Mouse (Mus musculus): ENCODE measurements around the gene Nphp3. TPM values are rescaled to one million over a fixed set of nuclear protein-coding genes. Genes with fewer than 3 reads are reported as not detected.

Nphp3 gene
- total and polyA plus RNA-seq, 3 experiments = 0.05 TPM; not detected in 2

- no peaks in the 10 kb centered on the region for H3K9me3 ChIP-seq (replicated peaks)
- TF ChIP-seq GATA1 (IDR thresholded peaks at IDR 0.05; ENCODE audit: borderline replicate concordance, low read length) (no peak), POLR2AphosphoS5 (IDR thresholded peaks at IDR 0.05; ENCODE audit: insufficient replicate concordance, low read depth, low read length) (no peak), GATA2 (IDR thresholded peaks at IDR 0.05; ENCODE audit: borderline replicate concordance, low read depth, low read length) (no peak), TAL1 (conservative IDR thresholded peaks at IDR 0.05; ENCODE audit: low read depth, low read length) (no peak), CTCF (IDR thresholded peaks at IDR 0.05; ENCODE audit: low read depth, low read length) (peak; percentile 57)
- DNase-seq (ENCODE audit: low spot score) (peak; percentile 53), ATAC-seq (ENCODE audit: extremely low read depth, insufficient number of reproducible peaks, low FRiP score, poor library complexity, severe bottlenecking) (peak; percentile 80)
- H3K27me3 ChIP-seq (ENCODE audit: insufficient read depth, low read length) = no peaks in the 10 kb centered on the region; the same call in 1 of the 2 replicates
- no peak overlapping the region for H3K4me3 ChIP-seq (ENCODE audit: low read depth, low read length)
- no peaks in the 10 kb centered on the region for H3K36me3 ChIP-seq (replicated peaks)
- H3K4me1 ChIP-seq (ENCODE audit: insufficient read depth, low read depth, low read length) = 0 out of 2 replicates have a peak, but pooled peaks cover 4% of the 10 kb centered on the region
Measured at GRCm38 (mm10) chr9:104035261-104036015, 33.1 kb downstream of the Nphp3 start.

DNA sequence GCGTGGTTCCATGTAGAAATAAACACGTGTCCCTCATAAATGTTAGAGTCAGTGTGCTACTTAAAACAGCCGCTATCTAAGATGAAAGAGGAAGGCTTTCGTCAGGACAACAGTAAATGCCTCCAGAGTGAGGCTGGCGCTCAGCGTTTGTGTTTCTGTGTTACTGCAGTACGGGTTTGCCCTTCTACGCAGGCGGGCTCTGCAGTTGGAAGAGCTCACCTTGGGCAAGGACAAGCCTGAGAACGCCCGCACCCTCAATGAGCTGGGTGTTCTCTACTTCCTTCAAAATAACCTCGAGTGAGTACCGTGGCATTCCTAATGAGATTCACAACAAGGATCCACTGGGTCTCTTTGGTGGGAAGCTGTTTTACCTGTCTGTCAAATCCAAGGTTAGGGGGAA lies 35.9 kb downstream of the Nphp3 start:
- Histone ChIP-seq H3K36me3 (replicated peaks) (no peaks in the 10 kb centered on the region), H3K9me3 (replicated peaks) (no peaks in the 10 kb centered on the region), H3K4me3 (ENCODE audit: low read depth, low read length) (no peak overlapping the region), H3K27me3 (ENCODE audit: insufficient read depth, low read length) (peaks cover 2% of the 10 kb centered on the region; the same call in 1 of the 2 replicates), H3K4me1 (ENCODE audit: insufficient read depth, low read depth, low read length) (0 out of 2 replicates have a peak, but pooled peaks cover 4% of the 10 kb centered on the region)
- DNase-seq (ENCODE audit: low spot score) (no peak), ATAC-seq (ENCODE audit: extremely low read depth, insufficient number of reproducible peaks, low FRiP score, poor library complexity, severe bottlenecking) (no peak)
- TF ChIP-seq GATA2 (IDR thresholded peaks at IDR 0.05; ENCODE audit: borderline replicate concordance, low read depth, low read length) = no peak
- TF ChIP-seq CTCF (IDR thresholded peaks at IDR 0.05; ENCODE audit: low read depth, low read length) = no peak
- TF ChIP-seq TAL1 (conservative IDR thresholded peaks at IDR 0.05; ENCODE audit: low read depth, low read length) = no peak
- TF ChIP-seq POLR2AphosphoS5 (IDR thresholded peaks at IDR 0.05; ENCODE audit: insufficient replicate concordance, low read depth, low read length) = no peak
- no peak for TF ChIP-seq GATA1 (IDR thresholded peaks at IDR 0.05; ENCODE audit: borderline replicate concordance, low read length)

DNA sequence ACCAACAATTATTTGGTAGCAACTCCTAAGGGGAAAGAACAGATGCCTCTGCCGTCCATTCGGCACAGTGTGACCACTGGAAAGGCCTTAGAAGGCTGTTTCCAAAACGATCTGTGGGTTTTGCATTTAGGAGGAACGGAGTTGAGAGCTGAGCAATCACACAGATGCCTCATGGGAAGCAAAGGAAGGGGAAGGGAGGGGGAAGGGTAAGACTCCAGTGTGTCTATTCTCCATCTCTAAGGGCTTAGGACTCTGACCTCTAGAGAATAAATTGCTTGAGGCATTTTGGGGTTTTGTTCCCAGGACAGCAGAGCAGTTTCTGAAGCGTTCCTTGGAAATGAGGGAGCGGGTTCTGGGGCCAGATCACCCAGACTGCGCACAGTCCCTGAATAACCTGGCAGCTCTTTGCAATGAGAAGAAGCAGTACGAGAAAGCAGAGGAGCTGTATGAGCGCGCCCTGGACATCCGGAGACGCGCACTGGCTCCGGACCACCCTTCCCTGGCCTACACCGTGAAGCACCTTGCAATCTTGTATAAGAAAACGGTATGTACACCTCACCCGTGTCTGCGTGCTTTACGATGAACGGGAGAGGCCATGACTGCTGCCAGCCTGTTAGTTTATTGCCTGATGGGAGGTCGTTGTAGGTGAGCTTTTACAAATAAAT lies 36.8 kb downstream of the Nphp3 start:
- H3K4me3 ChIP-seq (ENCODE audit: low read depth, low read length) = no peak overlapping the region
- ATAC-seq (ENCODE audit: extremely low read depth, insufficient number of reproducible peaks, low FRiP score, poor library complexity, severe bottlenecking) = no peak
- TF ChIP-seq POLR2AphosphoS5 (IDR thresholded peaks at IDR 0.05; ENCODE audit: insufficient replicate concordance, low read depth, low read length) = no peak
- no peak for TF ChIP-seq GATA1 (IDR thresholded peaks at IDR 0.05; ENCODE audit: borderline replicate concordance, low read length)
- TF ChIP-seq TAL1 (conservative IDR thresholded peaks at IDR 0.05; ENCODE audit: low read depth, low read length) = no peak
- TF ChIP-seq GATA2 (IDR thresholded peaks at IDR 0.05; ENCODE audit: borderline replicate concordance, low read depth, low read length) = no peak
- TF ChIP-seq CTCF (IDR thresholded peaks at IDR 0.05; ENCODE audit: low read depth, low read length) = no peak

GRCm38 (mm10) chr9:104039742-104040141 lies 37.4 kb downstream of the Nphp3 start:
- no peak for TF ChIP-seq GATA2 (IDR thresholded peaks at IDR 0.05; ENCODE audit: borderline replicate concordance, low read depth, low read length)
- TF ChIP-seq TAL1 (conservative IDR thresholded peaks at IDR 0.05; ENCODE audit: low read depth, low read length) = no peak
- TF ChIP-seq GATA1 (IDR thresholded peaks at IDR 0.05; ENCODE audit: borderline replicate concordance, low read length) = no peak
- no peak for TF ChIP-seq POLR2AphosphoS5 (IDR thresholded peaks at IDR 0.05; ENCODE audit: insufficient replicate concordance, low read depth, low read length)
- no peak for TF ChIP-seq CTCF (IDR thresholded peaks at IDR 0.05; ENCODE audit: low read depth, low read length)
- Histone ChIP-seq H3K4me3 (ENCODE audit: low read depth, low read length) (no peak overlapping the region), H3K9me3 (replicated peaks) (no peaks in the 10 kb centered on the region), H3K27me3 (ENCODE audit: insufficient read depth, low read length) (peaks cover 2% of the 10 kb centered on the region; the same call in 1 of the 2 replicates), H3K36me3 (replicated peaks) (no peaks in the 10 kb centered on the region), H3K4me1 (ENCODE audit: insufficient read depth, low read depth, low read length) (0 out of 2 replicates have a peak, but pooled peaks cover 4% of the 10 kb centered on the region)
- no peak for DNase-seq (ENCODE audit: low spot score)
- ATAC-seq (ENCODE audit: extremely low read depth, insufficient number of reproducible peaks, low FRiP score, poor library complexity, severe bottlenecking) = no peak

More for the DNA sequence above, 36.8 kb downstream of the Nphp3 start:
- Histone ChIP-seq H3K9me3 (replicated peaks) (no peaks in the 10 kb centered on the region), H3K27me3 (ENCODE audit: insufficient read depth, low read length) (peaks cover 2% of the 10 kb centered on the region; the same call in 1 of the 2 replicates), H3K4me1 (ENCODE audit: insufficient read depth, low read depth, low read length) (0 out of 2 replicates have a peak, but pooled peaks cover 4% of the 10 kb centered on the region), H3K36me3 (replicated peaks) (no peaks in the 10 kb centered on the region)
- DNase-seq (ENCODE audit: low spot score) = no peak

- Histone ChIP-seq H3K4me3 (ENCODE audit: low read depth, low read length) (no peak within 1 kb of the TSS), H3K27me3 (ENCODE audit: insufficient read depth, low read length) (peaks cover 2% of the 10 kb centered on the region; the same call in 1 of the 2 replicates)
- no peak for ATAC-seq (ENCODE audit: extremely low read depth, insufficient number of reproducible peaks, low FRiP score, poor library complexity, severe bottlenecking)
Measured at GRCm38 (mm10) chr9:104040362-104040761, 38.0 kb downstream of the Nphp3 start, which contains the start of gene Gm28305. TSS of gene Gm28305 (plus strand) at chr9:104040662.

More at GRCm38 (mm10) chr9:104040362-104040761, 38.0 kb downstream of the Nphp3 start, which contains the start of gene Gm28305:
- no peak for TF ChIP-seq GATA2 (IDR thresholded peaks at IDR 0.05; ENCODE audit: borderline replicate concordance, low read depth, low read length)
- TF ChIP-seq TAL1 (conservative IDR thresholded peaks at IDR 0.05; ENCODE audit: low read depth, low read length) = no peak
- no peak for TF ChIP-seq POLR2AphosphoS5 (IDR thresholded peaks at IDR 0.05; ENCODE audit: insufficient replicate concordance, low read depth, low read length)
- no peak for TF ChIP-seq GATA1 (IDR thresholded peaks at IDR 0.05; ENCODE audit: borderline replicate concordance, low read length)
- no peak for TF ChIP-seq CTCF (IDR thresholded peaks at IDR 0.05; ENCODE audit: low read depth, low read length)
- Histone ChIP-seq H3K9me3 (replicated peaks) (no peaks in the 10 kb centered on the region), H3K4me1 (ENCODE audit: insufficient read depth, low read depth, low read length) (0 out of 2 replicates have a peak, but pooled peaks cover 3% of the 10 kb centered on the region), H3K36me3 (replicated peaks) (peaks cover 2% of the 10 kb centered on the region)
- no peak for DNase-seq (ENCODE audit: low spot score)
